Mouse (Mus musculus): ENCODE measurements at regions not wholly inside any gene's neighbourhood (a gene's known extent, or its start where the extent isn't known, plus 50 kb on each side); places are given as distances from the start of the nearest gene placed in this dataset.

- no peak for ATAC-seq (replicated peaks in 1 of 2; ENCODE audit: insufficient read depth in 1 of 2, low FRiP score in 2 of 2, low TSS enrichment in 1 of 2, low read depth in 1 of 2, poor library complexity in 2 of 2, severe bottlenecking in 2 of 2)
Observed at GRCm38 (mm10) chr15:13455560-13456219, 282.2 kb upstream of the Cdh6 start.

GRCm38 (mm10) chr15:13450385-13450784 is 276.9 kb upstream of the Cdh6 start:
- ATAC-seq (replicated peaks in 1 of 2; ENCODE audit: insufficient read depth in 1 of 2, low FRiP score in 2 of 2, low TSS enrichment in 1 of 2, low read depth in 1 of 2, poor library complexity in 2 of 2, severe bottlenecking in 2 of 2) = no peak

GRCm38 (mm10) chr15:13434608-13435007 is 261.1 kb upstream of the Cdh6 start:
- no peak for ATAC-seq (replicated peaks in 1 of 2; ENCODE audit: insufficient read depth in 1 of 2, low FRiP score in 2 of 2, low TSS enrichment in 1 of 2, low read depth in 1 of 2, poor library complexity in 2 of 2, severe bottlenecking in 2 of 2)

GRCm38 (mm10) chr15:13432971-13433370 is 259.5 kb upstream of the Cdh6 start:
- peak; percentile 75 to 76 for ATAC-seq (replicated peaks in 1 of 2; ENCODE audit: insufficient read depth in 1 of 2, low FRiP score in 2 of 2, low TSS enrichment in 1 of 2, low read depth in 1 of 2, poor library complexity in 2 of 2, severe bottlenecking in 2 of 2)

GRCm38 (mm10) chr15:13419616-13420015 is 246.1 kb upstream of the Cdh6 start:
- ATAC-seq (replicated peaks in 1 of 2; ENCODE audit: insufficient read depth in 1 of 2, low FRiP score in 2 of 2, low TSS enrichment in 1 of 2, low read depth in 1 of 2, poor library complexity in 2 of 2, severe bottlenecking in 2 of 2) = no peak

- ATAC-seq (replicated peaks in 1 of 2; ENCODE audit: insufficient read depth in 1 of 2, low FRiP score in 2 of 2, low TSS enrichment in 1 of 2, low read depth in 1 of 2, poor library complexity in 2 of 2, severe bottlenecking in 2 of 2) = no peak
Observed at GRCm38 (mm10) chr15:13410065-13410688, 236.7 kb upstream of the Cdh6 start.

- ATAC-seq (replicated peaks in 1 of 2; ENCODE audit: insufficient read depth in 1 of 2, low FRiP score in 2 of 2, low TSS enrichment in 1 of 2, low read depth in 1 of 2, poor library complexity in 2 of 2, severe bottlenecking in 2 of 2) = peak; percentile 78
Observed at GRCm38 (mm10) chr15:13393155-13393554, 219.7 kb upstream of the Cdh6 start.

GRCm38 (mm10) chr15:13391331-13391730 is 217.9 kb upstream of the Cdh6 start:
- no peak for ATAC-seq (replicated peaks in 1 of 2; ENCODE audit: insufficient read depth in 1 of 2, low FRiP score in 2 of 2, low TSS enrichment in 1 of 2, low read depth in 1 of 2, poor library complexity in 2 of 2, severe bottlenecking in 2 of 2)

- no peak for ATAC-seq (replicated peaks in 1 of 2; ENCODE audit: insufficient read depth in 1 of 2, low FRiP score in 2 of 2, low TSS enrichment in 1 of 2, low read depth in 1 of 2, poor library complexity in 2 of 2, severe bottlenecking in 2 of 2)
Observed at GRCm38 (mm10) chr15:13384815-13385214, 211.3 kb upstream of the Cdh6 start.

- no peak for ATAC-seq (replicated peaks in 1 of 2; ENCODE audit: insufficient read depth in 1 of 2, low FRiP score in 2 of 2, low TSS enrichment in 1 of 2, low read depth in 1 of 2, poor library complexity in 2 of 2, severe bottlenecking in 2 of 2)
Observed at GRCm38 (mm10) chr15:13375590-13375989, 202.1 kb upstream of the Cdh6 start.

- no peak for ATAC-seq (replicated peaks in 1 of 2; ENCODE audit: insufficient read depth in 1 of 2, low FRiP score in 2 of 2, low TSS enrichment in 1 of 2, low read depth in 1 of 2, poor library complexity in 2 of 2, severe bottlenecking in 2 of 2)
Observed at GRCm38 (mm10) chr15:13368799-13369198, 195.3 kb upstream of the Cdh6 start.

- ATAC-seq (replicated peaks in 1 of 2; ENCODE audit: insufficient read depth in 1 of 2, low FRiP score in 2 of 2, low TSS enrichment in 1 of 2, low read depth in 1 of 2, poor library complexity in 2 of 2, severe bottlenecking in 2 of 2) = no peak
Observed at GRCm38 (mm10) chr15:13367291-13367954, 193.9 kb upstream of the Cdh6 start.

GRCm38 (mm10) chr15:13366606-13367005 is 193.1 kb upstream of the Cdh6 start:
- no peak for ATAC-seq (replicated peaks in 1 of 2; ENCODE audit: insufficient read depth in 1 of 2, low FRiP score in 2 of 2, low TSS enrichment in 1 of 2, low read depth in 1 of 2, poor library complexity in 2 of 2, severe bottlenecking in 2 of 2)

GRCm38 (mm10) chr15:13360741-13361140 is 187.3 kb upstream of the Cdh6 start:
- ATAC-seq (replicated peaks in 1 of 2; ENCODE audit: insufficient read depth in 1 of 2, low FRiP score in 2 of 2, low TSS enrichment in 1 of 2, low read depth in 1 of 2, poor library complexity in 2 of 2, severe bottlenecking in 2 of 2) = no peak

- no peak for ATAC-seq (replicated peaks in 1 of 2; ENCODE audit: insufficient read depth in 1 of 2, low FRiP score in 2 of 2, low TSS enrichment in 1 of 2, low read depth in 1 of 2, poor library complexity in 2 of 2, severe bottlenecking in 2 of 2)
Observed at GRCm38 (mm10) chr15:13359026-13359425, 185.6 kb upstream of the Cdh6 start.

GRCm38 (mm10) chr15:13350321-13350720 is 176.8 kb upstream of the Cdh6 start:
- ATAC-seq (replicated peaks in 1 of 2; ENCODE audit: insufficient read depth in 1 of 2, low FRiP score in 2 of 2, low TSS enrichment in 1 of 2, low read depth in 1 of 2, poor library complexity in 2 of 2, severe bottlenecking in 2 of 2) = no peak

- ATAC-seq (replicated peaks in 1 of 2; ENCODE audit: insufficient read depth in 1 of 2, low FRiP score in 2 of 2, low TSS enrichment in 1 of 2, low read depth in 1 of 2, poor library complexity in 2 of 2, severe bottlenecking in 2 of 2) = no peak
Observed at GRCm38 (mm10) chr15:13336392-13336791, 162.9 kb upstream of the Cdh6 start.

GRCm38 (mm10) chr15:13324439-13324838 is 151.0 kb upstream of the Cdh6 start:
- no peak for ATAC-seq (replicated peaks in 1 of 2; ENCODE audit: insufficient read depth in 1 of 2, low FRiP score in 2 of 2, low TSS enrichment in 1 of 2, low read depth in 1 of 2, poor library complexity in 2 of 2, severe bottlenecking in 2 of 2)

Data from hematopoietic stem cell, adult 5-6 weeks (primary cell).